Mouse (Mus musculus) forelimb bud, embryonic 11.5 days (tissue): ENCODE results near the gene Usp4.
A peak's percentile ranks its signal among the peaks of the same experiment; 100 is the strongest.
"Not testable (repeated sequence)": the region's sequence is repeated elsewhere in the genome, so short reads cannot be mapped to it uniquely, and the experiment has no call there.

Source experiments
- DNase-seq: peaks from one replicate; pipeline ENCODE4 v3.0.0-alpha.2; 2012; ENCODE audit warnings: low read depth, low spot score

Gene Usp4

DNA sequence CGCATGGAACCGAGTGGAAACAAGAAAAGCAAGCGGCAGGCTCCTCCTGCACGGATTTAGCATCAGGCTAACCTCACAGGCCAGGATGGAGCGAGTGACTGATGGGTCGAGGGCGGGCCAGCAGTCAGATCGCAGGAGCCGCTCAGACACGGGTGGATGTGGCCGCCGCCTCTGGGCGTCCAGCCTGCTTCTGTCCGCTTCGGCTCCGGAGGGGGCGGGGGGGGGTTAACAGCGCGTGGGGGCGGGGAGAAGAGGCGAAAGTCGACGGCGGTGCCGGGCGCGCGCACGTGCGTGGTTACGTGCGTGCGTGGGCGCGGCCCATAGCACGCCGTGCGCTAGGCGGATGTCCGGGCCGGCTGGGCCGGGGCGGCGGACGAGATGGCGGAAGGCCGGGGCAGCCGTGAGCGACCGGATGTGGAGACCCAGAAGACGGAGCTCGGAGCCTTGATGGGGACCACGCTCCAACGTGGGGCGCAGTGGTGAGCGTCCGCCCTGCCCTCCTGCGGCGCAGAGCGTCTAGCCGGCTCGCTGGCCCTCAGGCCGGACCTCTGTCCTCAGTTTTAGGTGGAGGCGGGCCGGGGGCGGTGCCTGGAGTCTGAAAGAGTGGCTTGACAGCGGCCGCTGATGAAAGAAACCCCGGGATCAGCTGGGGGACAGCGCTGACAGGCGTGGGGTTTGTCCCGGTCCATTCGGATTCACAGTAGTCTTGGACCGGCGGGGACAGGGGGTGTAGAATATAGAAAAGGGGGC lies at the start of gene Usp4:
Gene Usp4 (plus strand): TSS at position 314 of the 750 bp plus-strand sequence.
- peak; percentile 87 for DNase-seq

- no peak for DNase-seq
Measured at GRCm38 (mm10) chr9:108301853-108302252, 45.8 kb upstream of the Usp4 start.

DNA sequence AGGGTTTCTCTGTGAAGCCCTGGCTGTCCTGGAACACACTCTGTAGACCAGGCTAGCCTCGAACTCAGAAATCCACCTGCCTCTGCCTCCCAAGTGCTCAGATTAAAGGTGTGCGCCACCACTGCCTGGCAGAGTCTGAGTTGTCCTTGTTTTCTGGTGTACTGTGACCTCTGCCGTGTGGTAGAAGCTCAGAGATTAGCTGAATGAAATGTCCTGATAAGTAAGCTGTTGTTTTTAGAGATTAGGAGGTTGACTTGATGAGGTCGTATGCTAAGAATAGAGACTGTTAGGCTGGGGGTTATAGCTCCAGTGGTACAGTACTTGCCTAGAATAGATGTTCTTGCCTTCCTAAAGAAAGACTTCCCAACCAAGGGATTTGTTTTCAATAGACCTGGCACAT lies 42.9 kb upstream of the Usp4 start:
- no peak for DNase-seq

GRCm38 (mm10) chr9:108305170-108305569 lies 42.5 kb upstream of the Usp4 start:
- DNase-seq, result no peak

DNA sequence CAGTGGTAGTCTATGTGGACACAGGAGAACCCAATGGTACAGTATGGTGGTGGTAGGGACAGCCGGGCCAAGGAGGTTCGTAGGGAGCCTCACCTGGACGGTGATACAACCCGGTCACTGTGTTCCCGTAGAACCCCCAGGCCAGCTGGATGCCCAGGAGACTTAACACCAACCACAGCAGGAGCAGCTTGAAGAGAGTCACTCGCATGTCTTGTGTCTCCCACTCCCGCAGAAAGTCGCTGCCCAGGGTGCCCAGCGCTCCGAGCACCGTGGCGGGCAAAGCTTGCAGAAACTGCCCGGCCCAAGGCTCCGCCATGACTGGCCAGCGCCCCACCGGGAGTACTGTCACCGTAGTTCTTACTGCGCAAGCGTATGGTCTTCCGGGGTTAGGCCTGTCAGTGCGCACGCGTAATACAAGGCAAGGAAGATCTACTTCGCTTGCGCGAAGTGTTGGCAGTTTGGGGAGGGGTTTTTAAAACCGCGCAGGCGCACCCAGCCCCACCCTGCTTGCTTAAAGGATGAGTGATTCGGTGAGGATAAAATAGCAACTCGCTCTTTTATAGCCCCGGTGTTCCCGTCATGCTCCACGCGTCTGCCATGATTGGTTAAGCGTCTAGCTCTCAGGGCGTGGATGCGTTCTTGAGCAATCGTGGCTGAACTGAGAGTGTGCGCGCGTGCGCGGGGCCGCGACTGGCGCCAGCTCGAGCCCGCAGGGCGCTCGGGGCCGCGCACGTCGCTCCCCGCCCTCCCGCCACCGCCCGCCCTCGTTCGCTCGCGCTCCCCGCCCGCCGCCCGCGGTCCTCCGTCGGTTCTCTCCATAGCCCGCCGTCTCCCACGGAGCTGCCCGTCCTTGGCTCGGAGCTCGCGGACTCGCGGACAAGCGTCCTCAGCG lies 41.8 kb upstream of the Usp4 start, which contains the start of the genes Rhoa and Tcta:
Gene Rhoa (plus strand): TSS at position 501 of the 892 bp plus-strand sequence.
Gene Tcta (minus strand): TSS at position 532 of the 892 bp plus-strand sequence.
- DNase-seq, result peak; percentile 100

DNA sequence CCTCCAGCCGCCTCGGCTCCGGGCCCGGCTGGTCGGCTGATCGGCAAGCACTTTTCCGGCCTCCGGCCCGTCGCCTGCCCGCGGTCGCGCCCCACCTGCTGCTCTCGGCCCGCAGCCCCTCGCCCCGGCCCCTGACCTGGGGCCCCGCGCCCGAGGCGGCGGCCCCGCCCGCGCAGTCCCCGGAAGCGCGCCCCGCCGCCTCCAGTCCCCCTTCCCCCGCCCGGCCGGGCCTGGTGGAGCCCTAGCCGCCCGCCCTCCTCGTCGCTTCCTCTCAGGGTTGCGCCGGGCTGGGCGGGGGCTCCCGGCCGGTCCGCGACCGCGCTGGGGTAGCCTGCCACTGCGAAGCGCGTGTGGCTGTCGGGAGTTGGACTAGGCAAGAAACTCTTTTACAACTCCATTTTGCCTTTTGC lies 41.1 kb upstream of the Usp4 start:
- peak; percentile 38 for DNase-seq

GRCm38 (mm10) chr9:108307021-108307807 lies 40.4 kb upstream of the Usp4 start:
- no peak for DNase-seq

GRCm38 (mm10) chr9:108308141-108308540 lies 39.5 kb upstream of the Usp4 start:
- no peak for DNase-seq

- DNase-seq, result no peak
Measured at GRCm38 (mm10) chr9:108317572-108317971, 30.1 kb upstream of the Usp4 start.

- no peak for DNase-seq
Measured at GRCm38 (mm10) chr9:108318462-108318861, 29.2 kb upstream of the Usp4 start.

DNA sequence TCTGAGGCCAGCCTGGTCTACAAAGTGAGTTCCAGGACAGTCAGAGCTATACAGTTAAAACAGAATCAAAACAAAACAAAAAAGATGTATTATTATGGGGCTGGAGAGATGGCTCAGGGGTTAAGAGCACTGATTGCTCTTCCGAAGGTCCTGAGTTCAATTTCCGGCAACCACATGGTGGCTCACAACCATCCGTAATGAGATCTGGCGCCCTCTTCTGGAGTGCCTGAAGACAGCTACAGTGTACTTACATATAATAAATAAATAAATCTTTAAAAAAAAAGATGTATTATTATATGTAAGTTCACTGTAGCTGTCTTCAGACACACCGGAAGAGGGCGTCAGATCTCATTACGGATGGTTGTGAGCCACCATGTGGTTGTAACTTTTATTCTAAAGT lies 25.6 kb upstream of the Usp4 start:
- not testable (repeated sequence) for DNase-seq

DNA sequence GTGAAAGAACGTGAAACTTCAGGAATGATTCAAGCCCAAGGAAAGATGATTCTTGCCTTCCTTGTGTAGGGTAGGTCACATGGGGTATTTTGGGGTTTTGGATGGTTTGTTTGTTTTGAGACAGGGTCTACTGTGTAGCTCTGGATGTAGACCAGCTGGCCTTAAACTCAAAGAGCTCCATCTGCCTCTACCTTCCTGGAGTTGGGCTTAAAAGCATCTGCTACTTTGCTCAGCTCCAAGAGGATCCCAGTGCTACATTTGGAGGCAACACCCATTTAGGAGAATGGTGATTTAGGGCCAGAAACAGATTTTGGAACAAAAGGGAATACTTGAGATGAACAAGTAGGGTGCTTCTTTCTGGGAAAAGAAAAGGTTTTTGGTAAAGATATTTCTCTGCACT lies 22.9 kb upstream of the Usp4 start:
- DNase-seq, result no peak

GRCm38 (mm10) chr9:108325811-108326210 lies 21.8 kb upstream of the Usp4 start:
- DNase-seq, result no peak

- no peak for DNase-seq
Measured at GRCm38 (mm10) chr9:108337848-108338550, 9.7 kb upstream of the Usp4 start.

DNA sequence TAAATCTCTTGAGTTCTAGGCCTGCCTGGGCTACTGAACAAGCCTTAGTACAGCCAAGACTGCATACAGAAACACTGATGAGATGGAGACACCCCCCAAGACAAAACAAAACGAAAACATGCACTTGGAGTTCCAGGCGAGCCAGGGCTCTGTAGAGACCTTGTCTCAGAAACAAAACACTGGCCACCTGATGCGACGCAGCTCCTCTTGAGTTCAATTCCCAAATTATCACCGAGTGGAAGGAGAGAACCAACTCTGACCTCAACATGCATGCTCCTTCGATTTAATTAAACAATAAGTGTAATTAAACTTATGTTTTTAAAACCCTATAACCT lies 9.1 kb upstream of the Usp4 start:
- DNase-seq, result no peak

DNA sequence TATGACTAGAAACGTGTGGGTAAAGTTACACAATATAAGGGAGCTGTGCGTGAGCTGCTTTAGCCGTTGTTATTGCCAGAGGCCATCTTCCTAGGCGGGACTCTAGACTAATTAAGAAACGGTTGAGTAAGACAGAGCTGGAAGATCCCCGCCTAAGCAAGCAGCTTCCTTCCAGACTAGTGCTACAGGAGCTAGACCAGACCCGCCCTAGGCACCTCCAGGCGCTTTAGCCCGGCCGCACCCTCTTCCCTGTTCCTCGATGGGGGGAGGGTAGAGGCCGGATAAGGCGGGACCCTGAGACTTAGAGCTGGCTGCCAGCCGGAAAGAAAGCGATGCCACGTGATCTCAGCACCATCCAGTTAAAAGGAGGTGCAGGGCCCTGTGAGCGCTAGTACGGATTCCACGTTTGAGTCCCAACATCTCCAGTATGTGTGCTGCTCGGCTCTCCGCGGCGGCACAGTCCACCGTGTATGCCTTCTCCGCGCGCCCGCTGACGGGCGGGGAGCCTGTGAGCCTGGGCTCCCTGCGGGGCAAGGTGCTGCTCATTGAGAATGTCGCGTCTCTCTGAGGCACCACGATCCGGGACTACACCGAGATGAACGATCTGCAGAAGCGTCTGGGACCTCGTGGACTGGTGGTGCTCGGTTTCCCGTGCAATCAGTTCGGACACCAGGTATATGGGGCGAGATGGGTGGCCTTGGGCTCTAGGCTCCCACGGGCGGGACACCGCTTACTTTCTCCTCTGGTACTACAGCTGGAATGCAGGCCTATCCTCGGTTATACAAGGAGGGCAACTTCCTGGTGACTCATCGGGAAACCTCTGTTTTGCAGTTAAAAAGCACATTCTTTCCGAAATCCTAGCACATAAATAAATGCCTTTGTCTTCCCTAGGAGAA lies 8.5 kb upstream of the Usp4 start, which contains the start of gene Gpx1:
Gene Gpx1 (plus strand): TSS at position 18 of the 896 bp plus-strand sequence.
- DNase-seq, result peak; percentile 94

- DNase-seq, result no peak
Measured at GRCm38 (mm10) chr9:108339886-108340257, 7.8 kb upstream of the Usp4 start.

- DNase-seq, result no peak
Measured at GRCm38 (mm10) chr9:108340258-108341138, 7.2 kb upstream of the Usp4 start.

- no peak for DNase-seq
Measured at GRCm38 (mm10) chr9:108341139-108341475, 6.5 kb upstream of the Usp4 start.
